Mouse (Mus musculus): ENCODE measurements around the gene Lsm11.
A peak's percentile ranks its signal among the peaks of the same experiment; 100 is the strongest.

The Lsm11 gene

DNA sequence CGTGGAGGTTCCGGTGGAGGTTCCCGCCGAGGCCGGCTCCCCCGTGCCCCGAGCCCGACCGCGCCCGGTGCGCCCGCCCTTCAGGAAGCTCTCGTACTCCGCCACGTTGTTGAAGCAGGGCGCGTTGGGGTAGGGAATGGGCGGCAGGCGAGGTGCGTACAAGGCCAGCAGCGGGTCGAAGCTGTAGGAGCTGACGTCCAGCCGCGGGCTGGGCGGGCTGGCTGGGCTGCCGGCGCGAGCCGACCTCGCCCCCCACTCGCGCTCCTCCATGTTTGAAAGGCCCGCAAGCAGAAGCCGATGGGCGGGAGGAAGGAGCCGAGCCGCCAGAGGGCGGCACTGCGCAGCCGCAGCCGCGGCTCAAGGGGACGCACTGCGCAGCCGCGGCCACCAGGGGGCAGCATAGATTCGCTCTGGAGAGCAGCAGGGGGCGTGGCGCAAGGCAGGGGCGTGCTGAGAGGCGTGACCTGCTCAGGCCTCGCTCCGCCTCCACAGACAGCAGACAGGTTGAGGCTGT, at the start of gene Lsm11:
Gene Lsm11 (minus strand): TSS at position 293 of the 514 bp plus-strand sequence.
- DNase-seq (ENCODE audit: low spot score): peak; percentile 96

DNA sequence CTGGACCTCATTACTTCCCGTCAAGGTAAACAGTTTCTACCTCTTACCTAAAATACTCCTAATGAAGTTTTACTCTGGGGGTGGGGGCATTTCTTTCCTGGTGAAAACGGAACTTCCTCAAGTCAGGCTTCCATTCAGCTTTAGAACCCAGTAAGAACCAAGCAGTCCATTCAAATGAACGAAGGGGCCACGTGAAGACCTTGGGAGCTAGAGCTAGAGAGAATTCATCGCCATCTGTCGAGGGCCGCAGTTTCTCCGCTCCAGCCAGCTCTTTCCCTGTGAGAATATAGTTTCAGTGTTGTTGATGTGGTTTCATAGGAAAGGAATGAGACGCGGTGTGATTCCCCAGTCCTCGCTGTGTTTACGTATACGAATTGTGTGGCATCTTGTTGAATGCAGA, 47.4 kb upstream of the Lsm11 start:
- no peak for DNase-seq (ENCODE audit: low spot score)

DNA sequence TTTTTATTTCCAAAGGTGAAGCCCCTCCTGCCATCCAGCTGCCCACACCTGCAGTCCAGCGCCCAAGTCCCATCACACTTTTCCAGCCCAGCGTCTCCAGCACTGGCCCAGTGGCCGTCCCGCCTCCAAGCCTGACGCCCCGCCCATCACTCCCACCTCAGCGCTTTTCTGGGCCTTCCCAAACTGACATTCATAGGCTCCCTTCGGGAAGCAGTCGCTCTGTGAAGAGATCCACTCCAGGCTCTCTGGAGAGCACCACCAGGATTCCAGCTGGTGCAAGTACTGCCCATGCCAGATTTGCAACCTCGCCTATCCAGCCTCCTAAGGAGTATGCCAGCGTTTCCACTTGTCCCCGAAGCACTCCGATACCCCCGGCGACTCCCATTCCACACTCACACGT, 46.9 kb upstream of the Lsm11 start:
- peak; percentile 63 for DNase-seq (ENCODE audit: low spot score)

DNA sequence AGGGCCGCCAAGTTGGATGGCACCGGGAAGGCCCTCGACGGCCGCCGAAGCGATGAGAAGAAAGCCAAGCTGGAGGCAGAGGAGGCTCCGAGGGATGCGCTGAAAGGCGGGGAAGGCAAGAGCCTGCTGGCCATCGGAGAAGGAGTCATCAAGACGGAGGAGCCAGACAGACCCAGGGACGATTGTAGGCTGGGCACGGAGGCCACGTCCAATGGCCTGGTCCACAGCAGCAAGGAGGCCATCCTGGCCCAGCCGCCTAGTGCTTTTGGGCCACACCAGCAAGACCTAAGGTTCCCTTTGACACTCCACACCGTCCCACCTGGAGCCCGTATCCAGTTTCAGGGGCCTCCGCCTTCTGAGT, 36.1 kb upstream of the Lsm11 start:
- no peak for DNase-seq (ENCODE audit: low spot score)

DNA sequence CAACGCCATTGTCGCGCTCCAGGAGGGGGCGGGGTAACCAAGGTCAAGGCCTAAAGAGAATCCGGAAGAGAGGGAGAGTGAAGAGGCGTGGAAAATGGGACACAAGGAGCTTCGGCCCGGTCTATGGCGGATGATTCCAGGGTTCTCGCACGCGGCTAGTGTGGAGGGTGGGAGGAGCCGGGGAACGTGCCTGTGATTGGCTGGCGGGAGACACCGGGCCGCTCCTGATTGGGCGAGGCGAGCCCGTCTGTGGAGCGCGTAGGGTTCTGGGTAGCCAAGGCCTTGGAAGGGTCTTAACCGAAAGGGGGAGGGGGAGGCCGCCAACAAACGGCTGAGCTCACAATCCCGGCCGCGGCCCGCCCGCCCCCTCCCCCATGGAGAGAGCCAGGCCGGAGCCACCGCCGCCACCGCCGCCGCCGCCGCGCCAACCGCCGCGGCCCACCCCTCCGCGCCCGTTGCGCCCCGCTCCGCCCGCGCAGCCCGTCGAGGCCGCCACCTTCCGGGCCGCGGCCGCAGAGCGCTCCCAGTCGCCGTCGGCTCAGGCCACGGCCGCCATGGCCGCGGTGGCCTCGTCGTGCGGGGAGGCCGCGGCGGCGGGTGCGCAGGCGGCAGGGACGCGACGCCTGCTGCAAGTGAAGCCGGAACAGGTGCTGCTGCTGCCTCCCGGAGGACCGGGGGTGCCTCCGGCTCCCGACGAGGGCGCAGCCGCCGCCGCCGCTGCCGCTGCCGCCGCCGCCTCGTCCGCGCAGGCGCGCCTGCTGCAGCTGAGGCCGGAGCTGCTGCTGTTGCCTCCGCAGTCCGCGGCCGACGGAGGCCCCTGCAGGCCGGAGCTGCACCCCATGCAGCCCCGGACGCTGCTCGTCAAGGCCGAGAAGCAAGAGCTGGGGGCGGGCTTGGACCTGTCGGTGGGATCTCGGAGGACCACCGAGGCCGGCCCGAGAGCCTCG, 35.5 kb upstream of the Lsm11 start, which contains the start of gene Sox30:
Gene Sox30 (plus strand): TSS at position 365 of the 947 bp plus-strand sequence.
- DNase-seq (ENCODE audit: low spot score): peak; percentile 74

DNA sequence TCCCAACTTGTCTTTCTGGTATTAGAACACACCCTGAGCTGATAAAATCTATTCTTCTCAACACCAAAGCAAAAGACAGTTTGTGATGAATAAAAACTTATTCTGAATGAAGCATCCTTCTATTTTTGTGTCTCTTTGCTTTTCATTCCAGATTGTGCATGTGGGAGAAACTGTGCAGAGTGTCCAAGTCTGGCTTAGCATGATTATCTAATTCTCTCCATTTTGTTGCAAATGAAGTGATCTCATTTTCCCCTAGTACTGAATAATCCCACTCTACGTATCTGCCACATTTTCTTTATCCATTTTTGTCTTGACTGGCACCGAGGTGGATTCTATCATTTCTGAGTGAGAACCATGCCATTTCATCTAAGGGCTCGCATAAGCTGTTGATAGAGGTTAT, 31.3 kb upstream of the Lsm11 start:
- no peak for DNase-seq (ENCODE audit: low spot score)

DNA sequence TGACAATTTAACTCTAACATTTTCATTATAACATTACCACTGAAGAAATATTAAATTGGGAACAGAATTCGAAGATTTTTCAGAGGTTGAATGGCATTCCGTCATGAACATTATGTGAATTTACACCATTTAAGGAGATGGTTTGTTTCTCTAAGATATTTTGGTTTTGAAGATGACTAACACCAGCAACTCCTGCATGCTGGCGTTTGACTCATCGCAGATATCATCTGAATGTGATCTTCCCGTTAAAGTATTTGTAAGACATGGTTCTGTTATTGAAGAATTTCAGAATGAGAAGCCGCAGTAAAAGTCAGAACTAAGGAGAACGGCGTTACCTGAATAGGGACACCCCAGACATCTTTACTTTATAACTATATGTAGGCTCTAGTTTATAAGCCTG, 29.7 kb upstream of the Lsm11 start:
- DNase-seq (ENCODE audit: low spot score): no peak

DNA sequence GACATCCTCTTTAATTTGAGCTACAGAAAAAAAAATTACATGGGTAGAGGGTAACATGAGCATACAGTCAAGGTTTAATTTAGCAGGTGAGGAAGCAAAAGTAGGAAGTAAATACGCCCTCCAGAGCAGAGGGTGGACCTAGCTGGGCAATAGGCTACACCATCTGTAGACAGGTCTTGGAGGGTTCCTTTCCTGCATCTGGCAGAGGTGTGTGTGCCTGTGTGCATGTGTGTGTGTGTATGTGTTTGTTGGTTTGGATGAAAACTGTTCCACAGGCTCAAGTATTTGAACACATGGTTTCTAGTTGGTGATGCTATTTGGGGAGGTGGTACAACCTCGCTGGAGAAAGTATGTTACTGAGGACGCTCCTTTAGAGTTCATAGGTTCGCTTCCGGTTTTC, 28.9 kb upstream of the Lsm11 start:
- DNase-seq (ENCODE audit: low spot score): no peak

DNA sequence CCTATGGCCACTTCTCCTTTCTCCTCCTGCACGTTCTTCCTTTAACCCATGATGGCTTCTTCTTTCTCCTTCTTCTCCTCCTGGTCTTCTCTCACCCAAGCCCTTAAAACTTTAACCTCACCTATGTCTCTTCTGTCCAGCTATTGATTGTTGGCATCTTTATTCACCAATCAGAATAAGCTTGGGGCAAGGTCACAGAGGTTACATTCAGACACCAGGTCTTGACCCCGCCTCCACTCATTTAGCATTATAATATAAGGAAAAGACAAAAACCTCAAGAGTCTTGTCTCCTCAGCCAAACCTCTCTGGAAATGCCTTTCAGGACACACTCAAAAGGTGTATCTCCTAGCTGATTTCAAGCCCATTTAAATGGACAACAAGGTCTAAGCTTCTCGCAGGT, 23.7 kb upstream of the Lsm11 start:
- no peak for DNase-seq (ENCODE audit: low spot score)

DNA sequence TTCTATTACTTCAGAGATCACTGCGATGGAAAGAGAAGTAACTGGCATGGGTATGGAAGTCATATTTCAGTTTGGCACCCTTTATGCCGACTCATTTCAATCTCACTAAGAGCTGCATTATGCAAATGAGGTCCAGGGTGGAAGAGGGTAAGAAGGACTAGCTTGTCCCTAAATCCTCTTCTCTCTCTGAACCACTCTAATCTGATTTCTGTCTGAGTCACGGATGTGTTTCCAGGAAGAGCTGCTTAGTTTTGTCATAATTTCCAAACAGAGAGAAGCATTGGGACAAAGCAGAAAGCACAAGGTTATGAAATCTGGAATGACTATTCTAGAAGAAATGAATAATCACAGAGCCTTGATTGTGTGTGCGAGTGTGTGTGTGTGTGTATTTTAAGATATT, 22.2 kb upstream of the Lsm11 start:
- DNase-seq (ENCODE audit: low spot score): no peak

DNA sequence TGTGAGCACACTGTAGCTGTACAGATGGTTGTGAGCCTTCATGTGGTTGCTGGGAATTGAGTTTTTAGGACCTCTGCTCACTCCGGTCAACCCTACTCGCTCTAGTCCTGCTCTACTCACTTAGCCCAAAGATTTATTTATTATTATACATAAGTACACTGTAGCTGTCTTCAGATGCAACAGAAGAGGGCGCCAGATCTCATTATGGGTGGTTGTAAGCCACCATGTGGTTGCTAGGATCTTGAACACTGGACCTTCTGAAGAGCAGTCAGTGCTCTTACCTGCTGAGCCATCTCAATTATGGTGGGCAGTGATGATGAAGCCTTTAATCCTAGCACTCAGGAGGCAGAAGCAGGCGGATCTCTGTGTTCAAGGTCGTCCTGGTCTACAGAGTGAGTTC, 15.3 kb upstream of the Lsm11 start:
- peak; percentile 19 for DNase-seq (ENCODE audit: low spot score)

DNA sequence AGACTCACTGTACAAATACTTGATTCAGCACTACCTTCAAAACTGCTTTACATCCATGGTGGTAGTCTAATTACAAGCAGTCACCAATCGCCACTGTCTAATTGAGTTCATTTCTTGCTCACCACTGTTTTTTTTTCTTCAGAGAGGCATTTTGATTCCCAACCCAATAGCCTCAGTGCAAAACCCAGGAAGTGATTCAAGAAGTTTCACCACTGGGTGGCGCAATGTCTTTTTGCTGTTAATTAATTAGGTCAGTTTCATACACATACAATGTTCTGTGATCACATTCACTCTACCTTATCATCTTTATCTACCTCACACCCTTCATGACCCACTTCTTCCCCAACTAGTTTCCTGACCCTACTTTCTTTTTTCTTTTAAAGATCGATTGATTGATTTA, 14.9 kb upstream of the Lsm11 start:
- peak; percentile 11 for DNase-seq (ENCODE audit: low spot score)

DNA sequence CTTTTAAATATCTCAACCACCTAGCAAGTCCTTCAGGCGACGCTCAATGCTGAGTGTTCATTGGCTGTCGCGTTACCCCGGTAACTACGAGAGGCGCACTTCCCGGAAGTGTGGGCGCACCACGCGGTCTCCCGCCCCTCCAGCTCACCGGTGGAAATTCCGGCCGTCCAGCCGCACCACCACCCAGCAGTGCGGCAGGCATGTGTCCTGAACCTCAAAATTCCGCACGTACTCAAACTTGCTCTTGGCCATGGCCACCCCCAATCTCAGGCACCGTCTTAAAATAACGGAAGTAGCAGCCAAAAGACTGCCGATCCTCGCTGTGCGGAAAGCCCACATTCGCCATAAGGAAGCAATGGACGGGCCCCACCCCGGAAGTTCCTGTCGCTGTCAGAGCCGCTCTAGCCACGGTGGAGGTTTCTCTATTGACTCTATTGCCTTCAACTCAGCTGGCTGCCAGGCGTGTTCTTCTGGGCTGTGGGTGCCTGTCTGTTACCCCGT, 10.4 kb upstream of the Lsm11 start, which contains the start of gene Thg1l:
Gene Thg1l (minus strand): TSS at position 368 of the 501 bp plus-strand sequence.
- DNase-seq (ENCODE audit: low spot score): peak; percentile 97

DNA sequence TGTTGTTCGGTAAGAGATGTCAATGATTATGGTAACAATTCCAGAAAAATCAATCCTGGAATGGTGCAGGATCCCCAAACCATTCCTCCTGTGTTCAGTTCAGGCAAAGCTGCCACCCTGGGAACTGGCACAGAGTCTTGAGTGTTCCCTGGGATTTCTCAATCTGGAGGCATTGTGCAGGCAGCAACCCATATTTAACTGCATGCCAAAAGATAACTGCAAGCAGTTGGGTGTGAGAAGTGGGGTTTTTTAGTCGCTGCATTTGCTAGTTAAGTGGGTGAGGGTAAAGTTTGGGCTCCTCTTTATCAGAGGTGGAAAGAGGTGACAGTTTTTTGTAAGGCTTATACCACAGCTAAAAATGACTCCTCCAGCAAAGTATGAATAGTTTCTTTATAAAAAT, 2.8 kb upstream of the Lsm11 start:
- no peak for DNase-seq (ENCODE audit: low spot score)

DNA sequence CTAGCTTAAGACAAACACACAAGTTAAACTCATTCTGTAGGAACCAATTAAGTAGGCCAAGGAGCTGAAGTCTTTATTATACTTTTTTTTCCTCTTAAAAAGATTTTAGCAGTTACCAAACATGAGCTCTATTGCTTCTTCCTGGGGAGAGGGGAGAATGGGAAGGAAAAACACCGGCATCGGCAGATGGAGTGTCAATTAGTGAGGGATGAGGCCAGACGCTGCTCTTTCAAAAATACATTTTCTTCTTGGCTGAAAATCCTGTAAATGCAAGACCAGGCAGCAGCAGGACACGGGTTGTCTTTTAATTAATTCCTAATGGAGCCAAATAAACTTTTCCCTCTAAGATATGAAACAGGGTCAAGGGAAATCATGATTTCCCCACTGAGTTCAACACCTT, 2.1 kb upstream of the Lsm11 start:
- DNase-seq (ENCODE audit: low spot score): no peak

DNA sequence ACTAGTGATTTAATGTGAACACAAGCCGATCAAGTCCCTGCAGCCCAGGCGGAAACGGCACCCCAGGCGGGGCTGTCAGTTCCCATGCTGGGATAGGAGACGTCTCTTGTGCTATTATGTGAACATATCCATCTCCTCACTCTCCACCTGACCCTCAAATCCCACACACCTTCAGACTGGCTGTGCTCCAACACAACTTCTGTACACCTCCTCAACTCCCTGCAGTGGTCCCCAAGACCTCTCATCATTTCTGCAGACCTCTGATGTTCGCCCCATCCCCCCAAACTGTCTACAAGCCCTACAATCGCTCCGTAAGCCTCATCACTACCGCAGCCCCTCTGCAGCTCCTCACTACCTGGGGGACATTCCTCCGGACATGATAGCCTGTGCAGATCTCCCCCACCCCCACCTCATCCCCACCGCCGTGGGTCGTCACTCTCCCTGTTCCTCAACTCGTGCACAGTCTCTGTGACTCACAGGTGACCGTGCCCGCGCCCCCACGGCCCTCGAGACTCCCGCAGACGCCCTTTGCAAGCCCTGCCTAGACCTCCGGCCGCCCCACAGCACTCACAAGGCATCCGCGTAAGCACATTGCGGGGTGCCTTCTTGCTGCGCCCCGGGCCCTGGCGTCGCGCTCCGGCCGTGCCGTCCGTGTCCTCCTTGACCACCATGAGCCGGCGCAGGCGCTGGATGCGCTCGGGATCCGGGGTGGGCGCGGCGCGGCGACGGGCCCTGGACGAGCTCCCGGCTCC, 668 bp downstream of the Lsm11 start:
- peak; percentile 44 for DNase-seq (ENCODE audit: low spot score)

DNA sequence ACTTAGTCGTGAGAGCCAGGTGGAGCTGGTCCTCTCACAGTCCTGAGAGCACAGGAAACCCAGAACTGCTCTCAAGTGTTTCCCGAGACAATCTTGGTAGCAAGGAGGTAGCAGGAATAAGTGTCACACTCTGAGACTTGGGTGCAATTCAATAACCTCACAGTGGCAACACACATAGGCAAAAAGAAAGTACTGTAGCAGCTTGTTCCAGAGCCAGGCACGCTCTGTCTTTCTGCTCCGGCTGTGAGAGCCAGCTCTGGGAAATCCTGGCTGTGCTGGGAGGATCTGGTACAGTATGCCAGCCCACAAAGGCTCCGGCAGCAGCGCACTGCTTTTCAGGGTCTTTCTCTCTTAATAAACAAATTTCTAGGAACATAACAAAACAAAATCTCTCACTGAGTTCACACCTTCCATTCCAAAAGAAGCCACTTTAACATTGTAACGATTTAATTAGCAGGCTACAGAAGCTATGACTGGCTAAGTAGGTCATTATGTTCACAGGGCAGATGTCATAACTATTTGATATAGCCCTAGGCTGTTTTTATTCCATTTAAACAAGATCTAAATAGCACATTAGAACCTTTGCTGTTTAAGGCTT, 1.5 kb downstream of the Lsm11 start:
- DNase-seq (ENCODE audit: low spot score): no peak

DNA sequence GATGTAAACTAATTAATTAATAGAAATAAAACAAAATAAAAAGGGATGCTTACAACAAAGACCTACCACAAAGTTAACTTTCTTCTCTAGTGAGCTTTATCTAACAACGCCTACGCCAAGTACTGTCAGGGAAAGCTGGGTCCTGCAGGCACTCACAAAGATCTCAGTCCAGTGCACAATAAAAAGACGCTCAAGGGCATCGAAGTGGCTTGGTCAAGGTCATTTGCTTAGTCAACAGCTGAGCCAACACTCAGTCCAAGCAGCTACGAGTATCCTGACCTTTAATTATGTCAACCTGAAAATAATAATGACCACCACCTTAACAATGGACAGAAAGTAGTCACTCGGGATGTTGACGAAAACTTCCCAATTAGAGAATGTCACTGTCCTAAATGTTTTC, 2.5 kb downstream of the Lsm11 start:
- DNase-seq (ENCODE audit: low spot score): no peak

DNA sequence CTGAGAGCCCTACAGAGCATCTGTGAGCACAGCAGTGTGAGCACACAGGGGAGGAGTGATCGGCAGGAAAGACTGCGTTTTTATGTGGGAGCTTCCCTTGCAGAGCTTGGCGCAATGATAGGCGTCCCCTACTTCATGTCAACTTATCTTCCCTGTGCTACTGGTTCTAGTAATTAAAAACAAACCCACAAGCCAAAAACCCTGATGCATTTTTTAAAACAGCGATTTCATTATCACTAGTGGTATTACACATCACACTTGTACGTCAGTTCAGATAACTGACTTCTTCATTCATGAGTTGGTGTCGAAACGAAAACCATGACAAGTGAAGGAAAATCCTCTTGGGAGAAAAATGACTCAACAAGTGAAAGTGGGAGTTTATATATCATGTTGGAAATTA, 5.8 kb downstream of the Lsm11 start:
- DNase-seq (ENCODE audit: low spot score): no peak

DNA sequence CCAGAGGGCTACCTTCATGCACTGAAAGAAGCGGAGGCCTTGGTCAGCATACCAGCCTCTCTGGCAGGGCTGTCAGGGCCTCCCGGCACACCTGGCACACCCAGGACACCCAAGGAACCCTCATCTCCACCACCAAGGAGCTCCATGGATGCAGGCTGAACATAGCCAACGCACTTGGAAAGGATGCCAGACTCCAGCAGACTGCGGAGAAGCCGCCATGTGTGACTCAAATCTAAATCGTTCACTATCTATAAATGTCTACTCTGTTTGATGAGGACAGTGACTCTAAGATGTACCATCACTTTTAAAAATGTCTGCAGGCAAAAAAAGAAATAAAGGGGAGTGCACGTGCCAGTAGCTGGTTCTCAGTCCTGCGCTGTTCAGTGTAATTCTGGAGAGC, 7.3 kb downstream of the Lsm11 start:
- DNase-seq (ENCODE audit: low spot score): no peak

DNA sequence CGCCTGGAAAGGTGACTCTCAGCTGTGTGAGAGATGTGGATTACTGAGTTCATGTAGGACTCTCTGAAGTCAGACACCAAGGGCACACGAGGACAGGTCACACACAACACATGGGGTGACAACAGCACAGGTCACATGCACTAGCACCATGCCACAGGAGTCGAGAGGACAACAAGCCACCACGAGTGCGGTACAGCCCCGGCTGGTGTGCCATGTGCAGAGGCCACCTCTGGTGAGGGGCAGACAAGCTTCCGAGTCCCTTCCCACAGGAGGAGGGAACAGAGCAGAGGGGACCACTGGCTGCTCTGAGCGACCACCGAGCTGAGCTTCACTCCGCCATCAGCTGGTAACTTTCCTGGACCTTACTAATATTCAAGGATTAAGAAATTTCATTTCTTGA, 12.0 kb downstream of the Lsm11 start:
- no peak for DNase-seq (ENCODE audit: low spot score)

DNA sequence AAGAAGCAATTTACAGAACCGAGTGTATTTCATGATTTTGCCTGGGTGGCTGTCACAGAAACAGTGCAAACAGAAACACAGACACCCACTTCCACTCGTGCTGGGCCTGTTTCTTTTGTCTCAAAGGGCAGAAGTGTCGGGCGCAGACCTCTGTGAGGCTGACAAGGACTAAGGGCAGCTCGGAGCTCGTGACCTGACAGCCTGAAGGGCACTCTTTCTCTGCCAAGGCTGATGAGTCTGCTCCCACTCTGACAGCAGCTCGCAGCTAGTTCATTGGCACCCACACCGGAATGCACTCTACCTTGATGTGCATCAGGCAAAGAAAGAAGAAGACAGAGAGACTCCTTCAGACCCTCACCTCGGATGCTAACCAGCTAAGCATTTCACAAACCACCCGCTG, 15.2 kb downstream of the Lsm11 start:
- DNase-seq (ENCODE audit: low spot score): no peak

All from embryo, embryonic 10 days (tissue).